Mouse (Mus musculus) heart, embryonic 13.5 days (tissue): Measurements from ENCODE around the gene Banf2. TPM values are rescaled to one million over a fixed set of nuclear protein-coding genes. Genes with fewer than 3 reads are reported as not detected.
A peak's percentile ranks its signal among the peaks of the same experiment; 100 is the strongest.

Experiments
- ATAC-seq: fragments of 200-750 bp; cut with Nextera tagmentation; 2 replicates; pipeline ENCODE4 v1.8.0; 2017; ENCODE audit warnings: moderate TSS enrichment; ENCODE audit not compliant: insufficient number of reproducible peaks, low FRiP score, low TSS enrichment; ENCODE audit errors: extremely low read depth
- H3K27ac ChIP-seq: fragments of 300-500 bp; sonication (generic); replicated peaks from 2 replicates; pipeline ENCODE4 v1.5.1; 2015; ENCODE audit warnings: moderate library complexity, mild to moderate bottlenecking, inconsistent platforms
- H3K27me3 ChIP-seq: fragments of 300-500 bp; sonication (generic); replicated peaks from 2 replicates; pipeline ENCODE4 v1.6.1; 2015; ENCODE audit warnings: mild to moderate bottlenecking, inconsistent platforms
- H3K36me3 ChIP-seq: fragments of 300-500 bp; sonication (generic); 2 replicates; pipeline ENCODE4 v1.6.1; 2015; ENCODE audit warnings: mild to moderate bottlenecking, inconsistent platforms
- H3K4me1 ChIP-seq: fragments of 300-500 bp; sonication (generic); 2 replicates; pipeline ENCODE4 v1.6.1; 2015; ENCODE audit warnings: inconsistent platforms
- H3K4me2 ChIP-seq: fragments of 300-500 bp; sonication (generic); 2 replicates; pipeline ENCODE4 v1.6.1; 2015; ENCODE audit warnings: inconsistent platforms, mild to moderate bottlenecking, moderate library complexity
- H3K4me3 ChIP-seq: fragments of 300-500 bp; sonication (generic); 2 replicates; pipeline ENCODE4 v1.5.1; 2015; ENCODE audit warnings: moderate library complexity, mild to moderate bottlenecking, inconsistent platforms
- H3K9ac ChIP-seq: fragments of 300-500 bp; sonication (generic); 2 replicates; pipeline ENCODE4 v1.6.1; 2015; ENCODE audit warnings: inconsistent platforms, mild to moderate bottlenecking, moderate library complexity
- H3K9me3 ChIP-seq: fragments of 300-500 bp; sonication (generic); 2 replicates; pipeline ENCODE4 v1.6.1; 2016; ENCODE audit warnings: inconsistent platforms
- WGBS: fragments of 180-500 bp; shearing (Covaris S2); methylation state at CpG from one replicate; pipeline ENCODE4 v1.1.7; 2015; ENCODE audit warnings: mixed read lengths; 5-methylcytosine and 5-hydroxymethylcytosine counted together
- polyA plus RNA-seq: library from polyadenylated mRNA; unstranded; fragments of >200 nt; fragmentation: Nextera tagmentation; extraction: Ambion mirVana; gene quantifications from 2 replicates; pipeline ENCODE4 v1.2.1, GENCODE M21; 2015

Gene Banf2
- polyA plus RNA-seq, 1 experiment from 2014 or later = not detected

DNA sequence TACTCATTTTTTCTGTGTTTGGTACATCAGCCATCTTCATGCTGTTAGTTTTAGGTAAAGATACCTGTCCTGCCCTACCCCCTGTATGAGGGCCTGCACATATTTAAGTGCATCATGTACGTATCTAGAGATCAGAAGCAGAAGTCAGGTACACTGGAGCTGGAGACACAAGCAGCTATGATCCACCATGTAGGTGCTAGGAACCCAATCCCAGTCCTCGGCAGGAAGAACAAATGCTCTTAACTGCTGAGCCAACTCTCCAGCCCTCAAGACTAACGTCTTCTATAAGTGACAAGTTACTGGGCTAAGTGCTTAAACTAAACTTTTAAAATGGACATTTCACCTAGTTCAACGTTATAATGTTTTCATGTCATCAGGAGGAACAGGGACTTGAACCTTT, 25.6 kb upstream of the Banf2 start:
- H3K4me2 ChIP-seq = no peak overlapping the region
- H3K27me3 ChIP-seq = no peaks in the 10 kb centered on the region
- H3K27ac ChIP-seq = no peak overlapping the region
- peaks cover 17% of the 10 kb centered on the region for H3K36me3 ChIP-seq
- H3K9me3 ChIP-seq = no peaks in the 10 kb centered on the region
- no peak overlapping the region for H3K4me3 ChIP-seq
- H3K9ac ChIP-seq = peak overlapping the region; percentile 38; the same call in 1 of the 2 replicates
- H3K4me1 ChIP-seq = peaks cover 76% of the 10 kb centered on the region
- 89% methylated on average over 4 of the region's 4 CpGs for WGBS
- no peak for ATAC-seq

DNA sequence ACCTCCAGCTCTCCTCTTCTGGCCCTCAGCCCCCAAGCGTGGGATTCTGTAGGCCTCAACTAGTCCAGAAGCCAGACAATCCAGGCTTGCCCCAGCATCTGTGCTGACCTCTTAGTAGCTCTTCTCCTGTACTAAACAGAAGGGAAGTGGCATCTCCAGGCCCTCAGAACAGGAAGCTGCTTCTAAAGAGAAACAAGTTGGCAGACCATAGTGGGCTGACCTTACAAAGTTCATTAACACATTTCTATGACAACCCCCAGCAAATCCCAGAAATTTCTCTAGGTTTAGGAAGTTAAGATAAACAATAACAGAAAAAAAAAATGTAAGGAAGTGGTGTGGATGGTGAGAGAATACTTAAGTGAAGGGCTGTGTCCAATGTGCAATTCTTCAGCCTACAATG, 23.8 kb upstream of the Banf2 start:
- Histone ChIP-seq H3K4me2 (peak overlapping the region; percentile 82), H3K27ac (no peak overlapping the region), H3K4me3 (peak overlapping the region; percentile 99), H3K4me1 (peaks cover 59% of the 10 kb centered on the region), H3K36me3 (peaks cover 17% of the 10 kb centered on the region), H3K27me3 (no peaks in the 10 kb centered on the region), H3K9me3 (no peaks in the 10 kb centered on the region), H3K9ac (peak overlapping the region; percentile 98; the same call in 1 of the 2 replicates)
- no peak for ATAC-seq
- WGBS = 70% methylated on average over 1 of the region's 1 CpGs

DNA sequence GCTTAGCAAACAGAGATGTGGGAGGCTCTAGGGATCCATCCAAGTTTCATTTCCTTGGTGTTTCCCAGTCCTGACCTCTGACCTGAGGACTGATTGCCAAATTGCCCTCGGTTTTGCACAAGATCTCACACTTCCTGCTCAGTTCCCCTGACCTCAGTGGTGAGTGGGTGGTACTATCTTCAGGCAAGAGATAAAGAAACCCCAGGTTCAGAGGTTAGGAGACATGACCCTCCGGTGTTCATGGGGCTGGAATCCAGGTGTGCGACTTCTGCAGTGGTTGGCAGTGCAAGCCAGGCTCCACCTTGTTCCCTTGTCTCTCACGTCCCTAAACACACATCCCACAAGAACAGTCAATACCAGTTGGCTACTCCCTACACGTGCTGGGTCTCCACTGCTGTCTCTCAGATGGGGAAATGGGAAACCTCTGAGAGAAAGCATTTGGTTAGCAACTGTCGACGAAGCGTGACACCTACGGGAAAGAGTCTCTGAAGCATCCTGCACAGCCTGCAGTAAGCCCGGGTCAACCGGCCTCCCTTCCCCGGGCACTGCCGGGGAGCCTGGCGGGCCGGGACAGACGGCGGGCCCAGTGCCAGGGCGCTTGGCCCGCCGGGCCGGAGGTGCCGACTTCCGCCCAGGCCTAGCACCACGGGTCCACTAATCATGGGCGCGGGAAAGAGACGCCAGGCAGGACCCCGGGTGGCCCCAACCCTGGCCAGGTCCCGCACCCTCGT, 23.1 kb upstream of the Banf2 start:
- Histone ChIP-seq H3K4me3 (peak overlapping the region; percentile 99), H3K4me2 (peak overlapping the region; percentile 82), H3K9me3 (no peaks in the 10 kb centered on the region), H3K9ac (peak overlapping the region; percentile 98), H3K36me3 (peaks cover 17% of the 10 kb centered on the region), H3K27ac (peak overlapping the region; percentile 97), H3K4me1 (peaks cover 53% of the 10 kb centered on the region), H3K27me3 (no peaks in the 10 kb centered on the region)
- 2% methylated on average over 30 of the region's 30 CpGs for WGBS
- no peak for ATAC-seq

DNA sequence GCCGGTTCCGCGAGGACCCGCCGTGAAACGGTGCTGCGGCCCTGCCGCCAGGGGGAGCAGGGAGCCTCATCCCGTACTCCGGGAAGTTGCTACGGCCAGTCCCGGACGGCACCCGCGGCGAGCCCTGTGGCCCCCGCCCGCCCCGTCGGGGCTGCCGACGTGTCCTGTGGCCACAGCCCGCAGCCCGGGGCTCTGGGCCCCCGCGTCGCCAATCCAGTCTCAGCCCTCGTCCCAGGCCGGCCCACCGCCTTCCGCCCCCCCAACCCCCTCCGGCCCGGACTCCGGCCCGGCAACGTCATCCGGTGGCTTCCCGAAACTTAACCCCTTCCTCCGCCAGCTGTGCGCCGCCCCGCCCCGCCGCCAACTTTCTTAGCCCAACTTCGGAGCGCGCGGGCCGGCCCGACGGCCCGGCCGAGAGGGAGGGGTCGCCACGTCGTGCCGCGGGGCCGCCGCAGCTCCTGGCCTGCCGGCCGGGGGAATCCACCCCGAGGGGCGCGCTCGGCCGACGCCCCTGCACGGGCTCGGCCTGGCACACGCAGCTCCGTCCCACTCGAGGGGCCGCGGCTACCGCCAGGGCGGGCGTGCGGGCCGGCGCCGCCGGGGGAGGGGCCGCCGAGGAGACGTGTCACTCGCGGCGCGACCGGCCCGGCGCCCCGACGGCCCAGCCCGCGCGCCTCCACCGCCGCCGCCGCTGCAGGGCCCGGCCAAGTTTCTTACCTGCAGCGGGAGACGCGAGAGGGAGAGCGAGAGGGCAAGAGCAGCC, 22.4 kb upstream of the Banf2 start:
- Histone ChIP-seq H3K36me3 (peaks cover 17% of the 10 kb centered on the region), H3K4me2 (peak overlapping the region; percentile 82), H3K4me1 (peaks cover 45% of the 10 kb centered on the region), H3K9me3 (no peaks in the 10 kb centered on the region), H3K9ac (peak overlapping the region; percentile 98), H3K4me3 (peak overlapping the region; percentile 99), H3K27me3 (no peaks in the 10 kb centered on the region), H3K27ac (peak overlapping the region; percentile 97)
- WGBS = under 1% methylated on average over 89 of the region's 107 CpGs
- ATAC-seq = peak; percentile 21

DNA sequence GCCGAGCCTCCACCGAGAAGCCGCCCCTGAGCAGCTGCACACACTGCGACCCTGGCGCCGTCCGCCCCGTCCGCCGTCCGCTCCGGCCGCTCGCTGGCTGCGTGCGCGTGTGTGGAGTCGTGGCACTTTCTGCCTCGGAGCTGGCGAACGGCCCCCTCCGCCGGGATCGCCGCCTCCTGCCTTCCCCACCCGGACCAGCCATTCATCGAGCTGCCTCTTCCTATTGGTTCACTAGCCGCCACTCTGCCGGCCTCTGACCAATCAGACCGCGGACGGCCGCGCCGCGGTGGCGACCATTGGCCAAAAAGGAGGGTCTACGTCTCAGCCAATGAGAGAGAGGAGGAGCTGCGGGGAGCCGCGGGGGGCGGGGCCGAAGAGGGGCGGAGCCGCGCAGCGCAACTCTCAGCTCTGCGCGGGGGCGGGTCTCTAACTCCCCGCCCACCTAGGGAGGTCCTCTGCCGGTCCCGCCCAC, 21.7 kb upstream of the Banf2 start, which contains the start of gene Rrbp1:
Gene Rrbp1 (minus strand): TSS at position 184 of the 472 bp plus-strand sequence.
- Histone ChIP-seq H3K27me3 (no peaks in the 10 kb centered on the region), H3K4me2 (peak within 1 kb of the TSS; percentile 82), H3K4me1 (peaks cover 39% of the 10 kb centered on the region), H3K4me3 (peak within 1 kb of the TSS; percentile 99), H3K36me3 (peaks cover 17% of the 10 kb centered on the region), H3K27ac (peak within 1 kb of the TSS; percentile 97), H3K9ac (peak within 1 kb of the TSS; percentile 98), H3K9me3 (no peaks in the 10 kb centered on the region)
- ATAC-seq = peak; percentile 93
- WGBS = under 1% methylated on average over 53 of the region's 53 CpGs

DNA sequence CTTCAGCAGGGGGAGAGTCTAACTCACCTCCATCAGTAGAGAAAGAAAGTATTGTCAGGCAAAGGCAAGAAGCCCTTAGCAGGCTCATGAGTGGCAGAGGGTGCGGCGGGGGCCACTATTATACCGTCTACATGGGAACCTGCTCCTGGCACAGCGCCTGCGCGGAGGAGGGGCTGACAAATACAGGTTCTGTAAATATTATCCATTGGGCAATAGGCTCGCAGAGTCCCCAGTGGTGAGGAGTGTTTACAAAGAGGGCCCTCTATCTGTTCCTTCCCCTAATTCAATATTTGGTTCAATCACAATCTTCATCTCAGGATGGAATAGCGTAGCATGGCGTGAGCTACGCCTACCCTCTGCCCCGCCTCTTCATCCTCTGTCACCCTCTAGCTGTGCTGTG, 18.8 kb upstream of the Banf2 start:
- no peak overlapping the region for H3K27ac ChIP-seq
- H3K9me3 ChIP-seq = no peaks in the 10 kb centered on the region
- no peaks in the 10 kb centered on the region for H3K36me3 ChIP-seq
- H3K4me1 ChIP-seq = peaks cover 9% of the 10 kb centered on the region
- peaks cover 5% of the 10 kb centered on the region; the same call in 1 of the 2 replicates for H3K27me3 ChIP-seq
- ATAC-seq = no peak
- H3K4me2 ChIP-seq = no peak overlapping the region
- 79% methylated on average over 11 of the region's 11 CpGs for WGBS
- H3K9ac ChIP-seq = no peak overlapping the region
- H3K4me3 ChIP-seq = no peak overlapping the region

DNA sequence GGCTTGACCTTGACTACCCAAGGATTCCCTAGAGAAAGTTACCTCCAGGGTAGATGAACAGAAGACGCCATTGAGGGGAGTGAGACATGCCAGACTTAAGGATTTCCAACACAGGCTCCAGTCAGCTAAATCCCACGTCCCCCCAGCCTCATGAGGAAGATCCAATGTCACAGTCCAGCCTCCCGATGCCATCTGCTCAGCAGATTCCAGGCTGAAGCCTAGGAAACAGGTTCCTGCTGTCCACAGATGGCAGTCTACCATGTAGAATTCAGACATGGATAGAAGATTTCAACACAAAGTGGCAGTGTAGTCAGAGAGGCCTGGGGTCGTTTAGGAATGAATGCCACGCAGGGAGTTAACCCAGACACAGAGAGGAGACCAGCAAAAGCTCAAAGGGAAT, 18.4 kb upstream of the Banf2 start:
- Histone ChIP-seq H3K36me3 (no peaks in the 10 kb centered on the region), H3K27me3 (peaks cover 8% of the 10 kb centered on the region; the same call in 1 of the 2 replicates), H3K4me3 (no peak overlapping the region), H3K27ac (no peak overlapping the region), H3K4me2 (no peak overlapping the region), H3K9me3 (no peaks in the 10 kb centered on the region), H3K4me1 (peaks cover 5% of the 10 kb centered on the region), H3K9ac (no peak overlapping the region)
- 56% methylated on average over 5 of the region's 5 CpGs for WGBS
- no peak for ATAC-seq

DNA sequence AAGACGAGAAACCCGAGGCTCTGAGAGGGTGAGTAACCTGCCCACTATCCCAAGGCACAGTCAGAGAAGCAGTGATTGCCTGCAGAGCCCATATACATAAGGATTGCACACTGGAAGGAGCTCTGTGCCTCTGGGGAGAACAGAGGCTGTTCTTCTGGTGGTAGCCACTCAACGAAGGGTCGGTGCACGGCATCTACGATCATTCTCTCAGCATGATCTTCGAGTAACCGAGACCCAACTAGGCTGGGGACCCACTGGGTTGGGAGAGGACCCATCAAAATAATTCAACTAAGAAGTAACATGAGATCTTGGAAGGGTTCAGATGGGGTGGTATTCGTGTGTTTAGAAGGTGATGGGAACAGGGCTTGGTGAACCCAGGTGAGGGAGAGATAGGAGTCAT, 17.0 kb upstream of the Banf2 start:
- H3K27me3 ChIP-seq = peaks cover 14% of the 10 kb centered on the region; the same call in 1 of the 2 replicates
- H3K27ac ChIP-seq = no peak overlapping the region
- 77% methylated on average over 9 of the region's 9 CpGs for WGBS
- H3K36me3 ChIP-seq = no peaks in the 10 kb centered on the region
- ATAC-seq = no peak
- no peak overlapping the region for H3K4me2 ChIP-seq
- H3K4me1 ChIP-seq = no peaks in the 10 kb centered on the region
- H3K9me3 ChIP-seq = no peaks in the 10 kb centered on the region
- H3K4me3 ChIP-seq = no peak overlapping the region
- H3K9ac ChIP-seq = no peak overlapping the region

DNA sequence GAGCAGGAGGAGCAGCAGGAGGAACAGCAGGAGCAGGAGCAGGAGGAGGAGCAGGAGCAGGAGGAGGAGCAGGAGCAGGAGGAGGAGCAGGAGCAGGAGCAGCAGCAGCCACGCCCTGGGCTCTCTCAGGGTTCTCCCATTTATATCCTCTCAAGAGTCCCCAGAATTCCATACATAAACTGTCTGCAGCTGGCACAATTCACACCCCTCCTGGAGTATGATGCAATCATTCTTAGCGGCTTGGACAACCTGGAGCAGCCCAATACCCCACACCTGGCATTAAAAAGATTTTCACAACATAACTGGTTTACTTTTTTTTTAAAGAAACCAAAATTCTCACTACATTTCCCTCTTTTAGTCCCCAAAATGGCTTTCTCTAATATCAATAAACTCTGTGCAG, 12.9 kb upstream of the Banf2 start:
- H3K4me1 ChIP-seq = no peaks in the 10 kb centered on the region; the same call in 1 of the 2 replicates
- no peaks in the 10 kb centered on the region for H3K9me3 ChIP-seq
- H3K4me2 ChIP-seq = no peak overlapping the region
- WGBS = 78% methylated on average over 2 of the region's 2 CpGs
- ATAC-seq = no peak
- H3K36me3 ChIP-seq = no peaks in the 10 kb centered on the region
- peaks cover 14% of the 10 kb centered on the region; the same call in 1 of the 2 replicates for H3K27me3 ChIP-seq
- no peak overlapping the region for H3K4me3 ChIP-seq
- no peak overlapping the region for H3K9ac ChIP-seq
- H3K27ac ChIP-seq = no peak overlapping the region

DNA sequence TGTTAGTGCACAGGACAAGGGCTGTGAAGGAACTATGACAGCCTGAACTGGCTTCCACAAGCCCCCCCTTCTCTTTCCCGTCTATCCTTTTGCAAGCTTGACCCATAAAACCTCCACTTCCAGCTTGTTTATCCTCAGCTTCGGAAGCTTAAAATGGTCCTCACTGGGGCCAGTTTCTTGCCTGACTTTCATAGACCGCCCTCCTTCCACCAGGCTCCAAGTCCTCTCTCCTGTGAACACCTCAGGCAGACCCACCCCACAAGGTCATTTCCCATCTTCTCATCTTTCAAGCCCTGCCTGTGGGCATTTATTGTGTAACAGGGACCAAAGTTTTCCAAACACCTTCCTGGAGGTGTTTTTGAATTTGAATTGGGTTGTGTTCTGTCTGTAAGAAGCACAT, 10.4 kb upstream of the Banf2 start:
- Histone ChIP-seq H3K9ac (no peak overlapping the region), H3K36me3 (no peaks in the 10 kb centered on the region), H3K27ac (no peak overlapping the region), H3K4me3 (no peak overlapping the region), H3K4me2 (no peak overlapping the region), H3K27me3 (peaks cover 14% of the 10 kb centered on the region; the same call in 1 of the 2 replicates), H3K9me3 (no peaks in the 10 kb centered on the region), H3K4me1 (no peaks in the 10 kb centered on the region; the same call in 1 of the 2 replicates)
- WGBS = 69% methylated on average over 3 of the region's 3 CpGs
- no peak for ATAC-seq

DNA sequence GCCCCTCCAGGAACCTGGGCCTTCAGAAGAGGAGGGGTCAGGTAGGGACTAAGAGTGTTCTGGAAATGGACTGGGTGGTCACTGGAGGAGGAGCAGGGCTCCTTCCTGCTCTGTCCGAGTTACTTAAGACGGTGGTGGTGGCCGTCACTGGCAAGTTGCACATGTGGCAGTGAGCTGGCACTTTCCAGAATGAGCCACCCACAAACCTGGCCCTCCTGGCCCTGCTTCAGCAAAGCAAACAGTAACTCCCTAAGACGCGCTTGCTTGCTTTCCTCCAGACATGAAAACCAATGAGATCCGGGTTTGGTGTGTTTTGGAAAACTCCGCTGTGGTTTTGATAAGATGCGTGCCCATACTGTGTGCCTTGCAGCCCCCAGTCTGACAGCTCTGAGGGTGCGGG, 7.5 kb upstream of the Banf2 start:
- Histone ChIP-seq H3K27ac (no peak overlapping the region), H3K4me3 (no peak overlapping the region), H3K27me3 (no peaks in the 10 kb centered on the region), H3K9ac (no peak overlapping the region), H3K36me3 (no peaks in the 10 kb centered on the region), H3K4me1 (no peaks in the 10 kb centered on the region; the same call in 1 of the 2 replicates), H3K4me2 (no peak overlapping the region), H3K9me3 (no peaks in the 10 kb centered on the region)
- ATAC-seq = no peak
- WGBS = 74% methylated on average over 9 of the region's 9 CpGs
